Mouse (Mus musculus): ENCODE data around the gene Pde10a.

GRCm38 (mm10) chr17:8573542-8574260 lies 48.5 kb downstream of the Pde10a start:
- TF ChIP-seq POLR2A (IDR thresholded peaks at IDR 0.05; ENCODE audit: low read depth, low read length) (no peak), CTCF (IDR thresholded peaks at IDR 0.05; ENCODE audit: extremely low read depth, insufficient read depth, insufficient read length, insufficient replicate concordance) (no peak)
